ENCODE assay signal across 18 mouse cellular contexts in the genomic region with DNA sequence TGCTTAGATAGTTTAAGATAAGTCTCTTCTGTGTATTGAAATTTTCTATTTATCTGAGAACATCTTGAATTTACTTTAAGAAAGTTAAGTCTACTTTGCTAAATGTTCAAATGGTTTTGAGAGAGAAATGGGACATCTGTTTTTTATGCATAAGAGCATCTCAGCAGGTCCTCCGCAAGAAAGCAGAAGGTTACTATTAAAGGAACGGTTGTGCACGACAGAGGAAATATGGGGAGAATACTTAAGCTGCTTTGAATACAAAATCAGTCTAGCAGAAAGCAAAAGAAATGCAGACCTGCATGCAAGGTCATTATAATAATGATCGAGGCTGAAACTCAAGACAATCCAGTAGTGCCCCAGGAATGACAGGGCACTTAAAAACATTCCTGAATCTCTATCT.
DNase-seq lines count a peak whose midpoint lies in the region.
"Had no signal": no experiment of that assay in that cellular context is flagged by ENCODE, and none has a peak within 500 bp of the region (broad histone marks: within the 10 kb centered on the region; RNA-seq: fewer than 3 reads in every experiment).

No protein-coding gene starts in this region.

- peak; percentile 10 for DNase-seq in layer of hippocampus, adult 11-12 months (ENCODE audit: low spot score)
- DNase-seq in layer of hippocampus, postnatal 36 days: no peak
- peak; percentile 5 to 6 for DNase-seq in right cerebral cortex, adult 2 months (ENCODE audit: low spot score in 2 of 2)
- no peak for DNase-seq in right cerebral cortex, postnatal 25 days
- peak; percentile 4 to 7 for DNase-seq in layer of hippocampus, adult 8-10 months (ENCODE audit: low spot score in 2 of 2)
- DNase-seq in gastrocnemius, postnatal 14 days: no peak
- DNase-seq in c-Kit-positive CD71-positive TER-119-positive erythroid progenitor cells, embryonic 14.5 days (ENCODE audit: low spot score): no peak
- DNase-seq: adrenal gland, postnatal 10 days; cerebellum, adult 9-11 months; heart, postnatal 4 days; kidney, adult 18-20 months; kidney, postnatal 4 days; liver, embryonic 13.5 days; lung, adult 2 months; lung, postnatal 14 days; right cerebral cortex, postnatal 14 days; thymus, adult 18-20 months; thymus, postnatal 4 days had no signal

- intact Hi-C loops in gastrocnemius, postnatal 14 days (cut with DNase I; ENCODE audit: low total_unique reads): no loop called here

Comparison
In these comparisons a context has a peak if more than half of its experiments do, and no peak if none do; other contexts are left out.
1. DNase-seq: peak in layer of hippocampus, adult 11-12 months (single experiment), right cerebral cortex, adult 2 months (2 of 2) and layer of hippocampus, adult 8-10 months (2 of 2); none in layer of hippocampus, postnatal 36 days (0 of 2), right cerebral cortex, postnatal 25 days (single experiment), gastrocnemius, postnatal 14 days (single experiment) and c-Kit-positive CD71-positive TER-119-positive erythroid progenitor cells, embryonic 14.5 days (single experiment).